Mouse (Mus musculus) heart, postnatal 0 days (tissue): ENCODE results near the gene Oas1c. TPM values are rescaled to one million over a fixed set of nuclear protein-coding genes. Genes with fewer than 3 reads are reported as not detected.

ENCODE experiments used
- ATAC-seq: fragments of 200-750 bp; cut with Nextera tagmentation; 2 replicates; pipeline ENCODE4 v1.8.0; 2017; ENCODE audit warnings: low read depth, moderate number of reproducible peaks, moderate library complexity; ENCODE audit not compliant: insufficient read depth
- DNase-seq: peaks from one replicate; pipeline ENCODE4 v3.0.0-alpha.2; 2016; ENCODE audit warnings: low spot score
- H3K27ac ChIP-seq: fragments of 300-500 bp; sonication (generic); 2 replicates; pipeline ENCODE4 v1.5.1; 2014; ENCODE audit warnings: low read depth, mild to moderate bottlenecking
- H3K27me3 ChIP-seq: fragments of 300-500 bp; sonication (generic); 2 replicates; pipeline ENCODE4 v1.6.1; 2014; ENCODE audit warnings: low read length, mixed read lengths; ENCODE audit not compliant: control insufficient read depth, insufficient read depth
- H3K36me3 ChIP-seq: fragments of 300-500 bp; sonication (generic); replicated peaks from 2 replicates; pipeline ENCODE4 v1.6.1; 2014; ENCODE audit warnings: low read length, mixed read lengths; ENCODE audit not compliant: control insufficient read depth, insufficient read depth
- H3K4me1 ChIP-seq: fragments of 300-500 bp; sonication (generic); 2 replicates; pipeline ENCODE4 v1.6.1; 2014; ENCODE audit warnings: antibody characterized with exemption; ENCODE audit not compliant: control insufficient read depth, insufficient read depth
- H3K4me2 ChIP-seq: fragments of 300-500 bp; sonication (generic); 2 replicates; pipeline ENCODE4 v1.6.1; 2014; ENCODE audit warnings: low read depth, mild to moderate bottlenecking, low read length, moderate library complexity
- H3K4me3 ChIP-seq: fragments of 300-500 bp; sonication (generic); 2 replicates; pipeline ENCODE4 v1.5.1; 2014; ENCODE audit warnings: low read depth, low read length
- H3K9ac ChIP-seq: fragments of 300-500 bp; sonication (generic); replicated peaks from 2 replicates; pipeline ENCODE4 v1.6.1; 2014; ENCODE audit warnings: low read depth, low read length, mixed read lengths
- H3K9me3 ChIP-seq: fragments of 300-500 bp; sonication (generic); replicated peaks from 2 replicates; pipeline ENCODE4 v1.6.1; 2016; ENCODE audit warnings: low read length; ENCODE audit not compliant: control insufficient read depth
- CTCF ChIP-seq: IDR thresholded peaks from 2 replicates; pipeline ENCODE4 v1.5.1; 2016; ENCODE audit warnings: antibody characterized with exemption, control low read depth, low read depth
- EP300 ChIP-seq: IDR thresholded peaks from 2 replicates; pipeline ENCODE4 v1.6.1; 2016; ENCODE audit warnings: antibody characterized with exemption, low read depth
- WGBS: fragments of 180-500 bp; shearing (Covaris S2); extraction: QIAGEN DNeasy Blood & Tissue Kit; methylation state at CpG from one replicate; pipeline ENCODE4 v1.1.7; 2014; 5-methylcytosine and 5-hydroxymethylcytosine counted together
- polyA plus RNA-seq: library from polyadenylated mRNA; unstranded; fragments of >200 nt; fragmentation: Nextera tagmentation; extraction: Ambion mirVana; gene quantifications from 2 replicates; pipeline ENCODE4 v1.2.1, GENCODE M21; 2015
- total RNA-seq: library from RNA; depleted of rRNA; stranded (reverse); fragments of >200 nt; gene quantifications from 2 replicates; pipeline ENCODE4 v1.2.3, GENCODE M21; 2014; ENCODE audit warnings: low replicate concordance; rRNA removed

Oas1c gene
- total RNA-seq (0.34 and 1.6 TPM in 2 replicates), polyA plus RNA-seq (0.83 and 0.92 TPM in 2 replicates)

DNA sequence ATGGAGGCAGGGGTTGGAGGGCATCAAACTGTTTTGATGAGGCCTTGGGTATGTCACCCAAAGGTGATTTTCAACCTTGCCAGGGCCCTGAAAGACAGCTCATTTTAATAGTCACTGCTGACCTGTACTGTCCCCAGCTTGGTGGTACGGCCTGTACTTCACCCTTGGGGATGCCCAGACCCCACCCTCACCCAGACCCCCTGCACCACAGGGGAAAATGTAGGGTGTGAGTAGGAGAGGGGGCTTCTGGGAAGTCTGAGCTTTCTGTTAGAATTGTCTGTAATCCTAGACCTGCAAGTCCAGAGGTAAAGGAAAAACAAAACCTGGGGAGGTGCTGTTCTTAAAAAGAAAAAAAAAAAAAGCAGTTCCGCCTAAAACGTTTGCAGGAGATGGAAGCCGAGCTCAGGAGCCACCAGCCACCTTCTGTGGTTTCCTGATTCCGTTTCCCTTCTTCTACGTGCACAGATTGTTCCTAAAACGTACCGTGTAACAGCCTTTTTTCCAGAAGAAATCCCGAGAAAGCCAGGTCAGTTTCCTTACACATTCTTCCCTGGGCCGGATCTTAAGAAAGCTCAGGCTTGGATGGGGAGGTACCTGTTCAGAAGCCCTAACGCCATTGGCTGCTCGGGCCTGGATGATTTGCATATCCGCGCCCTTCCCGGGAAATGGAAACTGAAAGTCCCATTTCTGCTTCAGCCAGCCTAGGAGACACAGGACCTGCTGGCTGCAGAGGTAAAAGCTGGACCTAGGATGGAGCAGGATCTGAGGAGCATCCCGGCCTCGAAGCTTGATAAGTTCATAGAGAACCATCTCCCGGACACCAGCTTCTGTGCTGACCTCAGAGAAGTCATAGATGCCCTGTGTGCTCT, at the start of gene Oas1c:
TSS of gene Oas1c (minus strand) at position 564 of the 869 bp plus-strand sequence.
- Histone ChIP-seq H3K27me3 (no peaks in the 10 kb centered on the region), H3K27ac (peak within 1 kb of the TSS; percentile 26; the same call in 1 of the 2 replicates), H3K9ac (peak within 1 kb of the TSS; percentile 65), H3K4me2 (peak within 1 kb of the TSS; percentile 63), H3K9me3 (no peaks in the 10 kb centered on the region), H3K4me3 (peak within 1 kb of the TSS; percentile 66), H3K4me1 (no peaks in the 10 kb centered on the region), H3K36me3 (no peaks in the 10 kb centered on the region; the same call in 1 of the 2 replicates)
- WGBS, result 5% methylated on average over 18 of the region's 18 CpGs
- ATAC-seq (peak; percentile 92), DNase-seq (peak; percentile 82)
- TF ChIP-seq EP300, result no peak
- no peak for TF ChIP-seq CTCF

DNA sequence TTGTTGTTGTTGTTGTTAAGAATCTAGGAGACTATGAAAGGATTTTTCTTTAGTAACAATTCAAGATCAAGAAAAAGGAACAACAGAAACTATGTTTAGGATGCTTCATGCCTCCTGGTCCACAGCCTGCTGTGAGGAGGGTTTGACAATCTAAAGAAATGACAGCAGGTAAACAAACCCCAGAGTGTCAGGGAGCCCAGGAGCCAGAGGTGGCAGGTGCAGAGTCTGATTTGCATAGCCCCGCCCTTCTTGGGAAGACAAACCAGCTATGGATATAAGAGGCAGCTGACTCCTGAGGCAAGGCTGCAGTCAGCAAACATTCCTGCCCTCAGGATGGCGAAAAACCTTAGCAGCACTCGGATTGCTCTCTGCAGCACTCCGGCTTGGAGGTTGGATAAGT, 48.8 kb upstream of the Oas1c start, which contains the start of gene Oas1h:
TSS of gene Oas1h (plus strand) at position 301 of the 400 bp plus-strand sequence.
- 51% methylated on average over 4 of the region's 4 CpGs for WGBS
- TF ChIP-seq CTCF, result no peak
- TF ChIP-seq EP300, result no peak
- Histone ChIP-seq H3K27ac (no peak within 1 kb of the TSS), H3K27me3 (no peaks in the 10 kb centered on the region), H3K9me3 (no peaks in the 10 kb centered on the region), H3K9ac (no peak within 1 kb of the TSS), H3K36me3 (no peaks in the 10 kb centered on the region), H3K4me3 (no peak within 1 kb of the TSS), H3K4me1 (no peaks in the 10 kb centered on the region), H3K4me2 (no peak within 1 kb of the TSS)
- DNase-seq (no peak), ATAC-seq (no peak)

DNA sequence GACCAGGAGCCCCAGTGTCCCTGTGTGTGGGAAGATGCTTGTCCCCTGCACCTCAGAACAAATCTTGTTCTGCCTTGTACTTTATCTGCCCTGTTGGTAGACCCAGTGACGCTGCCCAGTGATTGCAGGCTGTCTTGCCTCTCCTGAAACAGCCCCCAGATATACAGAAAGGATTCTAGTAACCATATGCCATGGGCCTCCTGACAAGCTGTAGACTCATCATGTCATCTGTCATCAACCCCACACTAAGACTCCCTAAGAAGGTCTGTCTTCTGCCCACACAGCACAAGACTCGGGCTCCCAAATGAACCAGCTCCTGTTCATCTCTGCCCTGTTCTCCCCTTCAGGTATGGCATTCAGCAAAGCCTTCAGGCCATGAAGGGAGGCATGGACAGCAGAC, 46.9 kb upstream of the Oas1c start:
- H3K4me3 ChIP-seq, result no peak overlapping the region
- H3K36me3 ChIP-seq, result no peaks in the 10 kb centered on the region
- 49% methylated on average over 2 of the region's 2 CpGs for WGBS
- H3K27me3 ChIP-seq, result no peaks in the 10 kb centered on the region
- no peak overlapping the region for H3K27ac ChIP-seq
- ATAC-seq, result no peak
- no peak overlapping the region for H3K4me2 ChIP-seq
- H3K9me3 ChIP-seq, result peaks cover 4% of the 10 kb centered on the region; the same call in 1 of the 2 replicates
- no peak for DNase-seq
- H3K4me1 ChIP-seq, result no peaks in the 10 kb centered on the region
- no peak for TF ChIP-seq EP300
- no peak for TF ChIP-seq CTCF
- H3K9ac ChIP-seq, result no peak overlapping the region

DNA sequence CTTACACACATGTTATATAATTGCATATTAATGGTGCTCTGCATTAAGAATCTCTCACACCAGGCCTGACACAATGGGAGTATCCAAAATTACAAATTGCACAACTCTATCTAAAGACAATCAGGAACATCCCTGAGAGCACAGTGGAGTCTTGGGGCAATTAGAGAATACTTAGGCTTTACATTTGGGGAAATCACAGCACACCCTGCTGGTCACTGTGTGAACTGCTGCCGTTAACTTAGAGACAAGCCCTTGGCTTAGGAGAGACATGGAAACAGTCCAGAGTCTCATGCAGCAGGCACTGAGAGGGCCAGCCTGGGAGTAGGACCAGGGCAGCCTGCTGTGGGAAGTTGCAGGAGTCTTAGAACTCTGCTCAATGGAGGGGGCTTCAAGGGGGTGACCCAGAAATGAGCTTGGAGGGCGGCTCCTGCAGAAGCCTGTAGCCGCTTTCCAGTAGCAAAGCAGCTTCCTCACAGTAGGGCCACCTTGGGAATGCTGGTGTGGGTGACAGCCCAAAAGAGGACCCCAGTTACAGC, 37.4 kb upstream of the Oas1c start:
- no peak for DNase-seq

DNA sequence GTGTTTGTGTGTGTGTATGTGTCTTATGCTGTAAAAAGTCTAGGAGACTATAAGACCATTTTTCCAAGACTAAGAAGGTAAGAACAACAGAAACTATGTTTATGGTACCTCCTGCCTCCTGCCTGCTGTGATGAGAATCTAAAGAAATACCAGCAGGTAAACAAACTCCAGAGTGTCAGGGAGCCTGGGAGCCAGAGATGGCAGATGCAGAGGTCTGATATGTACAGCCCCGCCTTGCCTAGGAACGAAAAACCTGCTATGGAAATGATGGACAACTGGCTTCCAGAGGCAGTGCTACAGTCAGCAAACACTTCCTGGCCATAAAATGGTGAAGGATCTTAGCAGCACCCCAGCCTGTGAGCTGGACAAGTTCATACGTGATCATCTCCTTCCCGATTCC, 34.8 kb upstream of the Oas1c start, which contains the start of gene Oas1f:
TSS of gene Oas1f (plus strand) at position 301 of the 400 bp plus-strand sequence.
- no peaks in the 10 kb centered on the region for H3K36me3 ChIP-seq
- no peaks in the 10 kb centered on the region for H3K4me1 ChIP-seq
- no peak within 1 kb of the TSS for H3K4me3 ChIP-seq
- WGBS, result 71% methylated on average over 4 of the region's 4 CpGs
- no peak within 1 kb of the TSS for H3K9ac ChIP-seq
- no peak within 1 kb of the TSS for H3K4me2 ChIP-seq
- ATAC-seq, result no peak
- no peaks in the 10 kb centered on the region for H3K9me3 ChIP-seq
- TF ChIP-seq CTCF (no peak), EP300 (no peak)
- no peak within 1 kb of the TSS for H3K27ac ChIP-seq
- no peak for DNase-seq
- 0 out of 2 replicates have a peak, but pooled peaks cover 5% of the 10 kb centered on the region for H3K27me3 ChIP-seq

More for the DNA sequence above, 37.4 kb upstream of the Oas1c start:
- Histone ChIP-seq H3K9ac (no peak overlapping the region), H3K36me3 (no peaks in the 10 kb centered on the region), H3K4me3 (no peak overlapping the region), H3K4me1 (no peaks in the 10 kb centered on the region), H3K27me3 (no peaks in the 10 kb centered on the region), H3K27ac (no peak overlapping the region), H3K9me3 (peaks cover 6% of the 10 kb centered on the region; the same call in 1 of the 2 replicates), H3K4me2 (no peak overlapping the region)
- TF ChIP-seq CTCF, result peak; percentile 68
- TF ChIP-seq EP300, result no peak
- no peak for ATAC-seq
- 65% methylated on average over 3 of the region's 3 CpGs for WGBS
